Mouse (Mus musculus) B cell, adult 2 months (primary cell): ENCODE results near the gene Rnf2.
A peak's percentile ranks its signal among the peaks of the same experiment; 100 is the strongest.
"Not testable (repeated sequence)": the region's sequence is repeated elsewhere in the genome, so short reads cannot be mapped to it uniquely, and the experiment has no call there.

Experiments used
- DNase-seq, 2 experiments: peaks; one replicate each; pipeline ENCODE4 v3.0.0; 2022

Rnf2 gene

GRCm38 (mm10) chr1:151483568-151483967, 17.2 kb downstream of the Rnf2 start:
- DNase-seq, result peak; percentile 48 to 61

DNA sequence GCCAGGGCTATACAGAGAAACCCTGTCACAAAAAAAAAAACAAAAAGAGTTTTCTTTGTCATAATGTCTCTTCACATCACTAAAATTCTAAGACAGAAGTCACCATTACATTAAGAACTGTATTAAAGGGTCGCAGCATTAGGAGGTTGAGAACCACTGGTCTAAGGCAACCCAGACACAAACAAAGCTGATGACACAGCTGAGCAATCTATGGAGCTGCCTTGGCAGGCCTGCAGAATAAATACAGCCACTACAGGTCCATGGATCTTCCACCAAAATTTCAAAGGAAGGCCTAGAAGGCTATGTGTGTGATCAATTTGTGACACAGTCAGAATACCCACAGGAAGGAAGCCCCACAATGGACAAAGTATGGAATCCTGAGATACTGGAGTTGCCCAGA, 18.3 kb downstream of the Rnf2 start:
- DNase-seq, result no peak

- DNase-seq, result not testable (repeated sequence)
These were observed 28.4 kb downstream of the Rnf2 start for GRCm38 (mm10) chr1:151472386-151472785.

- DNase-seq, result no peak
These were observed 29.3 kb downstream of the Rnf2 start for GRCm38 (mm10) chr1:151471429-151471828.

GRCm38 (mm10) chr1:151466571-151466970, 34.2 kb downstream of the Rnf2 start:
- no peak for DNase-seq

GRCm38 (mm10) chr1:151464914-151465313, 35.8 kb downstream of the Rnf2 start:
- DNase-seq, result no peak

GRCm38 (mm10) chr1:151461265-151461664, 39.5 kb downstream of the Rnf2 start:
- DNase-seq, result peak; percentile 12

DNA sequence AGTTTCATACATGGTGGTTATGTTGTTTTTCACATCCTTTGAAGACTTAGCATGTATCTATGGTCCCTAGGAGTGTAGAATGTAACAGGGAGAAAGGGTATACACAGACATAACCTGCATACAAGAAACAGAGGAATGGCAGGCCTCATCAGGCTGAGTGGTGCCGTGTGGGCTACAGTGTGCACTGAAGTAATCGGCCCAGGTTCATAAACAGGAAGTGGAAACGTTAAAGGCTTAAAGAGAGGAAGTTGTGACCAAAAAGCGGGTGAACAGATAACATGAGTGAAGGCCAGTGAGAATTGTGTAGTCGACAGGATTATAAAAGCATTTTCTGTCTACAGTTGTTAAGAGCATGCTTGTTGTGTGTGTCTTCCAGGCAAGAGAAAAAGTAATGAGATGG, 43.7 kb downstream of the Rnf2 start:
- DNase-seq, result peak; percentile 31 to 37

- no peak for DNase-seq
These were observed 48.8 kb downstream of the Rnf2 start for GRCm38 (mm10) chr1:151451946-151452345.

- DNase-seq, result no peak
These were observed 49.9 kb downstream of the Rnf2 start for GRCm38 (mm10) chr1:151450851-151451250.

DNA sequence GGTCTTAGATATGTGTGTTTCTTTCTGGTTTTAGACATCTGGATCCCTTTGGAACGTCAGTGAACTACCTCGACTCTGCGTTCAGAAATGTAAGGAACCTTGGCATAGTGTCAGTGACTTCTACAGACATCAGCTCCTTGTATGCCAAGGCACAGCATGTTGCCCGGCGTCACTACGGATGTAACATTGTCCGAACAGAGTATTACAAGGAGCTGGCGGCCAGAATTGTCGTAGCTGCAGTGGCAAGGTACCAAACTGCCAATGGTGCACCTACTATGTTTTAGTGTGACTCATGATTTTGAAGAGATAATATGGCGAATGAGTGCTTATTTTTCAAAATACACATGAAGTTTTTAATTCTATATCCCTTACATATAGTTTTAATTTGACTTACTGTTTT, 50.9 kb downstream of the Rnf2 start:
- DNase-seq, result no peak

- no peak for DNase-seq
These were observed 65.3 kb downstream of the Rnf2 start for GRCm38 (mm10) chr1:151435431-151435830.

DNA sequence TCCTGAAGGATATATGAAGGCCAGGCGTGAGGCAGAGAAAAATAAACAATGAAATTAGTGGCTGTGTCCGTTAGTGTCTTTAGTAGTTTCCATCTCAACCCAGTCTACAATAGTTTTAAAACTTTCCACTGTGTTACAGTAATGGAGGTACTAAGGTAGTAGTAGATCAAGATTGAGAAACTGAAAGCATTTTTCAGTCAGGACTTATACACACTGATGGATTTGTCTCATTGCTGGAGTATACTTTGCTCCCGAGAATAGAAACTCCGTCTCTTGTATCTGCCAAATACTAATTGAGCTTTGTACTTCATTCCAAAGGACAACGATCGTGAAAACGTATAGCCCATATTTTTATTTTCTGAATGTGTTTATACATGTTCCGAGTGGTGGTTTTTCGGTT, 71.4 kb downstream of the Rnf2 start:
- DNase-seq, result no peak

GRCm38 (mm10) chr1:151428263-151429221, 72.2 kb downstream of the Rnf2 start, which contains the start of the genes Swt1 and Trmt1l:
TSS of gene Swt1 (minus strand) at chr1:151428455.
TSS of gene Trmt1l (plus strand) at chr1:151428542.
- peak; percentile 94 to 97 for DNase-seq

DNA sequence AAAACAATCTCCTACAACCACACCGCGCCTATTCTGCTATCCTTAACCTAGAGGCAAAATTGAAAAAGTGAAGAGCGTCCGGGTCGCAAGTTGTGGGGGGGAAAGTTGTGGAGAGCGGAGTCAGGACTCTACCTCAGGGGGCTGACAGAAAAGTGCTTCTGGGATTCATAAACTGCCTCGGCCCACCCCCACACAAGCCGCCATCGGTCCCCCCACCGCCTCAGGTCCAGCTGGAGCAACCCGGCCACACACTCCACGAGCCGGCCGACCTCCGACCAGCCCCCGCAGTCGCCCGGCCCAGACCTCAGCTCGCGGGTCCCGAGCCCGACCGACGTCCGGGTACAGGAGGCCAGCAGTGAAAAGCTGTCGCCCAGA, 72.9 kb downstream of the Rnf2 start:
- DNase-seq, result no peak

- no peak for DNase-seq
These were observed 73.7 kb downstream of the Rnf2 start for GRCm38 (mm10) chr1:151426947-151427600.

DNA sequence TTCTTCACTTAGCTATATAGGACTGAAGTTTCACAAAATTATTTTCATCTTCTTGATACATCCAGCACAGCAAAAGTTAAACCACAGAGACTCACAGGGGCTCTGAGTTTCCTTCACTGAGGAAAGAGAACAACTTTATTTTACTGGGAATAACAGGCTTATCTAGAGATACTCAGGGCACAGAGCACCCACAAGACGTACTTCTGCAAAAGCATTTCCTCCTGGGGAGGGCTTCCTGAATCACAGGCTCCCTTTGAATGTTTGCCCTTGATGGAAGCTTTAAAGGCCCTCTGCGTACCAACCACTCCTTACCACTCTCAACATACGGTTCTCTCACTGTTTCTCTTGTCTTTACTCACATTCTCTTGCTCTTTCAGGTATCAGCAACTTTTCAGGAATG, 78.6 kb downstream of the Rnf2 start:
- DNase-seq, result no peak

- DNase-seq, result no peak
These were observed 90.9 kb downstream of the Rnf2 start for GRCm38 (mm10) chr1:151409827-151410226.
